Mouse (Mus musculus) yolk sac, embryonic 10.5 days (tissue): ENCODE results near the gene Atf1.

Experiments
- DNase-seq: peaks from one replicate; pipeline ENCODE4 v3.0.0-alpha.2; 2017; ENCODE audit warnings: low spot score

Atf1 gene

GRCm38 (mm10) chr15:100227663-100228534 lies at the start of gene Atf1:
Atf1 (plus strand) TSS chr15:100227819.
- peak; percentile 90 for DNase-seq

GRCm38 (mm10) chr15:100178487-100178886 lies 49.1 kb upstream of the Atf1 start:
- no peak for DNase-seq

DNA sequence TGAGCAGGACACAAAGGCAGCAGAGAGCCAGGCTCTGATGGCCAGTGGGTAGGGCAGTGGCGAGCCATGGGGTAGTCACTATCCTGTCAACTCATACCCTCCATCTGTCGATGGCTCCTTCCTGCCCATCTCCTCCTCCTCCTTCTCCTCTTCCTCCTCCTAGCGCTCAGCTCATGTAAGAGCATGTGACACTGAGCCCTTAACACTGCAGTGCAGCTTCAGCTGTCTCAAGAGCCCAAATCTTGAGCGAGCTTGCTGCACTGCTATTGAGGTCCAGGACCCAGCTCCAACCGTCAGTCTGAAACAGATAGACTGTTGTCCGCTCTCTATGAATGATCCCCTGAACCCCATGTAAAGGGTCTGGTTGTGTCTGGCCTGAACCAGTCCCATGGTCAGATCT lies 47.9 kb upstream of the Atf1 start:
- DNase-seq = no peak

GRCm38 (mm10) chr15:100180221-100180620 lies 47.4 kb upstream of the Atf1 start:
- no peak for DNase-seq

- no peak for DNase-seq
Measured at GRCm38 (mm10) chr15:100181841-100182240, 45.8 kb upstream of the Atf1 start.

DNA sequence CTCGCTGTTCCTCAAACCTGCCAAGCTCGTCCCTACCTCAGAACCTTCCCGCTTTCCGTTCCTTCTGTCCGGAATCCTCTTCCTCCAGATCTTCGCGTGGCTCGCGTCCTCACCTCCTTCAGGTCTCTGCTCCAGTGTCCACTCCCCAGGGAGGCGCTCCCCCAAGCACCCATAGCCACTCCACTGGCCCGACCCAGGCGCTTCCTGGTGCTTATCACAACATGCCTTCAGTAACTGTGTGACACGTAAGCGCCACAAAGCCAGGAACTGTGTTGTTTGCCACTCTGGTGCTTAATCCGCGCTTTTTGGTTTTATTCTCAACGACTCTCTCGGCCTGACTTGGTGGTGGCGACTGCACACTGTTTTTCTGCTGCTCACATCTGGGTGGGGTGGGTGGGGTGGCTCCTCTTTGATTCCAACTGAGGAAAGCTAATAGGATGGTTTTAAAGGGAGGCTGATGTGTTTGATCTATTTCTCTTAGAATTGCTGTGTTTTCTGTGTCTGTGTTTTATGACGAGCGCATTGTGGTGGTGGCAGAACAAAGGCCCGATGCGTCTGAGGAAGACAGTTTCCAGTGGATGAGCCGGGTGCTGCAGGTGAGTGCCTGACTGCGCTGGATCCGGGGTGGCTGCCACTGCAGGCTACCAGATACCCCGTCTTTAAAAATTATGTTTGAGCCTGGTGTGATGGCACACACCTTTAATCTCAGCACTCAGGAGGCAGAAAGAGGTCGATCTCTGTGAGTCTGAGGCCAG lies 44.9 kb upstream of the Atf1 start:
- DNase-seq = no peak

DNA sequence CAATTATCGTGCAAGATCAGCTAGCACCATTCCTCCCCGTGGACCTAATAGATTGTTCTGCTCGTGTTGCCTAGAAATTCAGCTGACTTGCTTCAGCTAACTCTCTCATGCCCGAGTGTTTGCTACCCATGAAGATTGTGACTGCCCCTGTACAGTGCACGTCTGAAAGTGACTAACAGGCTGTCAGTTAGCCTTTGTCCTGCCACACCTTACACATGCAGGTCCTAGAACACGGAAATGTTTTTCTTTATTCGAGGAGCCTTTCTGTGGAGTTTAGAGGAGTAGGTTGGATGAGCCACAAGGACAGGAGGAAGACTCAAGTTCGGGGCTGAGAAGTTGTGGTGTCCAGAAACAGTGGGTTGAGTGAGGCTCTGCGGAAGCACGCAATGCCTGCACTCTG lies 44.1 kb upstream of the Atf1 start:
- no peak for DNase-seq

- no peak for DNase-seq
Measured at GRCm38 (mm10) chr15:100184821-100185496, 42.7 kb upstream of the Atf1 start.

- DNase-seq = no peak
Measured at GRCm38 (mm10) chr15:100186234-100186633, 41.4 kb upstream of the Atf1 start.

DNA sequence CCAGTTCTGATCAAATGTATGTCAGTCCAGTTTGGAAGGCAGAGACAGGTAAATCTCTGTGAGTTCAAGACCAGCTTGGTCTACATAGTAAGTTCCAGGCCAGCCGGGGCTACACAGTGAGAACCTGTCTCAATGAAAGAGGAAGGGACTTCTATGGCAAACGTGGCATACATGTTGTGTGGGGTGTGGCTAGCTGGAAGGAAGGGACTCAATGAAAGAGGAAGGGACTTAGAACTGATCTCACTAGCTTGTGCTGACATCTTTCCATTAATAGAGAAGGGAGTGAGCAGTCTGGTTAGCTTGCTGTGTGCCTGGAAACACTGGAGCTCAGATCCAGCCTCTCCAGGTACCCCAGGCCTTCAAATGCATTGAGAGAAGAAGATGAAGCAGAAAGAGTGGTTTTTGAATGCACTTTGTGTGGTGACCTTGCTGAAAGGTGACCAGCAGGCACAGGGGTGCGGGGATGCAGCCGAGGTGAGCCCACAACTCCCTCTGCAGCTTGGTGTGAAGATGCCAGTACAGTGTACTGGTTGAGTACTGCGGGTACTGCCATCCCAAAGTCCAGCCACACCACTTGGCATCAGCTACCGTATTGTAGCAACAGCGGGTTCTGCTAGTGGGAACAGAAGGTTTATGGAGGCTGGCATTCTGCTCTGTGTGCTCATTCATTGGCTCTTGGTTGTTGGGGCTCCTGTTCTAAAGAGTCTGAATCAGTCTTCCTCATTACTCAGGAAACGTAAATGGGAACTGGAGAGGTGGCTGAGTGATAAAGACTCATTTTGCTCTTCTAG lies 40.5 kb upstream of the Atf1 start:
- DNase-seq = no peak

DNA sequence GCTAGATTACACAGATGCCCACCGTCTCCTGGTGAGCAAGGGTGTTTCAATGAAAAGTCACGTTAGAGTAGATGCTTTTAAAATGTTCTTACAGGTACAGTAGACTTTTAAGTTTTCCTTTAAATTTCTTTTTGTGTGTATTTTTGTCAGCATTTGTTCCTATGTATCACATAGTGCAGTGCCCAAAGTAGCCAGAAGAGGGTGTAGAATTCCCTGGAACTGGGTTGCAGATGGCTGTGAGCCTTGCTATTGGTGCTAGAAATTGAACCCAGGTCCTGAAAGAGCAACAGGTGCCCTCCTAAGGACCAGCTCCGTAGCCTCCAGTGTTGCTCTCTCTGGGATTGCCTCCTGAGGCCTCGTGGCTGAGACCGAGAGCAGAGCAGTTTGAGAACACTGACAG lies 39.1 kb upstream of the Atf1 start:
- DNase-seq = no peak

GRCm38 (mm10) chr15:100188962-100189404 lies 38.6 kb upstream of the Atf1 start:
- DNase-seq = no peak

GRCm38 (mm10) chr15:100190083-100190482 lies 37.5 kb upstream of the Atf1 start:
- DNase-seq = no peak

DNA sequence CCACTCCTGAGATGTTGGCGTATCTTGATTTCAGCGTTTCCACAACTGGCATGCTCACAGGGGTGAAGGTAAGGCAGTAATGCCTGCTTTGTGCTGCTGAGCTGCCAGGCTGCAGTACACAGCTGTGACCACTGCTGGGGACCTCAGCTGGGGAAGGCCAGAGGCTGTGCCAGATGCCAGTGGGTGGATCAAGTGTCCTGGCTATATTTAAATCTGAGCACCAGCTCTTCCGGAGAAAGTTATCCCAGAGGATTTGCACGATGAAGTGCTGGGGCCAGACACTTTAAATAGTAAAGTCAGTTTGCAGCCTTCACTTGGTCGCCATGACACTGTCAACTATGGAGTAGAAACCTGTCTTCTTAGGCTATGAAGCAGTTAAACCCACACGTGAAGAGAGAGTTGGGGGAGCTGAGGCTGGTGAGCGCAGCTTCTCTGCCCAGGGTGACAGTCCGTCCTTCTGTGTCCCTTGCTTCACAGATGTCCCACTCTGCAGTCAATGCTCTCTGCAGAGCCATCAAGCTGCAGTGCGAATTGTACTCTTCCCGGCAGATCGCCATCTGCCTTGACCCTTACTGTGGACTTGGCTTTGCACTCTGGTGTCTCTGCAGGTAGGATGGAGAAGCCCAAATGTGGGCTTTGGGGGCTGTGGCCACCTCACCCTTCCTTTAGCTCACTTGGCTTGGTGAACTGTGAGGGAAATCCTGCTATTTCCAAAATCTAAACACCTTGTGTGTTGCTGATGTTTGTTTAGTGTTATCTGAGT lies 28.5 kb upstream of the Atf1 start:
- DNase-seq = no peak

DNA sequence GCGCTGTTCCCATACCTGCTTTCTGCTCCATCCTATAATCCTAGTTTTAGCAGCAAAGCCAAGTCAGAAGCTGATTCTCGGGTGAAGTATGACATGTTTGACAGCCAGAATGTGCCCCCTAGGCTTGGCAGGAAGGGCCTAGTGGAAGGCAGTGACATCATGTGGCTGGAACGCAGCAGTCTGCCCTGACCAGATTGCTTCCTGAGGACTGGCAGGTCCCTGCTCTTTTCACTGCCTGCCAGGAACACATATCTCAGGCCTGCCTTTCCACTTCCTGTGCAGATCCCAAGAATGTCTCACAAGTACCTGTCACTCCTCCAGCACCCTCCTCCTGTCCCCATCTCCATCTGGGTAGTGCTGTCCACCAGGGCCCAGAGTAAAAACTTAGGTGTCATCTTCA lies 27.8 kb upstream of the Atf1 start:
- no peak for DNase-seq

GRCm38 (mm10) chr15:100201806-100202205 lies 25.8 kb upstream of the Atf1 start:
- DNase-seq = no peak

DNA sequence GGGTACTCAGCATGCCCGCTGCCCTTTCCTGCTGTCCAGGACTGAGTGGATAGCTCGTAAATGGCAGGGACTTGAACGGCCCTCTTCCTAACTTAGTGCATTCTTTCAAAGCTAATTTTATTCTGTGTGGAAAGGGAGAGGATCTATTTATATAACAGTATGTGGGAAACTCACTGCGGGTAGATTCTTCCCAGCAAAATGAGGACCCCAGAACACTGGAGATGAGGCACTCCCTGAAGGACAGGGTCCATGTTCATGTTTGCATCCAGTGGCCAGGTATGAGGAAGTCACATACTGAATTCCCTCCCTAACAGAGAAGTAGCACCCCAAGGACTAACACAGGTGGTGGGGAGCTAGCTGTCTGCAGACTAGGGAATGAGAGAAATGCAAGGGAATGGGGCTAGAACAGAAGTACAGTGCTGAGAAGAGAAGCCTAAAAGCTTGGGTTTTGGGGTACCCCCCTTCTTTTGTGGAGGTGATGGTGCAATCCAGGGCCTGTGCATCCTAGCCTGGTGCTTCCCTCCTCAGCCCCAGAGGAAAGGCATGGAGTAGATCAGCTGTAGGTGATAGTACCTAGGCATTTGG lies 25.1 kb upstream of the Atf1 start:
- DNase-seq = no peak

GRCm38 (mm10) chr15:100204574-100204973 lies 23.0 kb upstream of the Atf1 start:
- no peak for DNase-seq

DNA sequence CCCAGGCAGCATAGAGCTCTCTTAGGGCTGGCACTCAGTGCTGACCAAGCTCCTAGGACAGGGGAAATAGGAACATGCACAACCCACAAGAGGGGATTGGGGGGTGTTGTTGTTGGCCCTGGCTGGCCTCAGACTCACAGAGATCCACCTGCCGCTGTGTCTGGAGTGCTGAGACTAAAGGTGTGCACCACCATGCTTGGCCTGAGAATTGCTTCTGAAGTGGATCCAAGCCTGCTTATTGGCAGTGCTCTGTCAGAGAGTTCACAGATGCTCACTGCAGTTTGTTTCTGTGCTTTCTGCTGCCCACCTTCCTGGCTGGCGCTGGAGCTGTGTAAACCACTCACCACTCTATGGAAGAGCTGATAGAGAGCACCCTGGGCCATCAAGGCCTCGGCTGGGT lies 17.6 kb upstream of the Atf1 start:
- DNase-seq = no peak

GRCm38 (mm10) chr15:100213339-100213738 lies 14.3 kb upstream of the Atf1 start:
- DNase-seq = no peak

DNA sequence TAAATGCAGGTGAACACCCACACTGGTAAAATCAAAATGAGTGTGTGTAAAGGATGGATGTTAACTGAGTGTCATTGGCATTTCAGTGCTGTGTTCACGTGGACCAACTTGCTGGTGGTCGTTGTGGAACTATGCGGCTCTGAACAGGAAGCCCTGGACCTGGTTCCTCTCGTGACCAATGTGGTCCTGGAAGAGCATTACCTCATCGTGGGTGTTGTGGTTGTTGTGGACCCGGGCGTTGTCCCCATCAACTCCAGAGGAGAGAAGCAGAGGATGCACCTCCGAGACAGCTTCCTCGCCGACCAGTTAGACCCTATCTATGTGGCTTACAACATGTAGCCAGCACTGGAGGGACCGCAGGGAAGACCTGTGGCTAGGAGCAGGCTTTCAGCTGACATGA lies 12.5 kb upstream of the Atf1 start:
- no peak for DNase-seq
